Mouse (Mus musculus): ENCODE data around the gene Foxn3.

Foxn3 gene

GRCm38 (mm10) chr12:99234346-99234745 lies 329.0 kb downstream of the Foxn3 start:
- DNase-seq (ENCODE audit: inconsistent age in 2 of 2, low spot score in 1 of 2): peak in 1 of 2 experiments; percentile 66

GRCm38 (mm10) chr12:99233386-99233785 lies 330.0 kb downstream of the Foxn3 start:
- DNase-seq (ENCODE audit: inconsistent age in 2 of 2, low spot score in 1 of 2): no peak

GRCm38 (mm10) chr12:99232478-99232877 lies 330.9 kb downstream of the Foxn3 start:
- peak in 1 of 2 experiments; percentile 36 for DNase-seq (ENCODE audit: inconsistent age in 2 of 2, low spot score in 1 of 2)

GRCm38 (mm10) chr12:99231321-99231720 lies 332.1 kb downstream of the Foxn3 start:
- DNase-seq (ENCODE audit: inconsistent age in 2 of 2, low spot score in 1 of 2): no peak

GRCm38 (mm10) chr12:99230783-99231048 lies 332.7 kb downstream of the Foxn3 start:
- DNase-seq (ENCODE audit: inconsistent age in 2 of 2, low spot score in 1 of 2): no peak

GRCm38 (mm10) chr12:99229973-99230782 lies 333.2 kb downstream of the Foxn3 start:
- DNase-seq (ENCODE audit: inconsistent age in 2 of 2, low spot score in 1 of 2): no peak

GRCm38 (mm10) chr12:99227313-99227952 lies 335.9 kb downstream of the Foxn3 start:
- DNase-seq (ENCODE audit: inconsistent age in 2 of 2, low spot score in 1 of 2): no peak

- DNase-seq (ENCODE audit: inconsistent age in 2 of 2, low spot score in 1 of 2): peak in 1 of 2 experiments; percentile 37
Observed at GRCm38 (mm10) chr12:99224863-99225603, 338.3 kb downstream of the Foxn3 start.

- DNase-seq (ENCODE audit: inconsistent age in 2 of 2, low spot score in 1 of 2): no peak
Observed at GRCm38 (mm10) chr12:99221087-99221846, 342.1 kb downstream of the Foxn3 start.

GRCm38 (mm10) chr12:99220333-99220732 lies 343.0 kb downstream of the Foxn3 start:
- DNase-seq (ENCODE audit: inconsistent age in 2 of 2, low spot score in 1 of 2): peak; percentile 45 to 52

- no peak for DNase-seq (ENCODE audit: inconsistent age in 2 of 2, low spot score in 1 of 2)
Observed at GRCm38 (mm10) chr12:99219812-99220211, 343.6 kb downstream of the Foxn3 start.

- no peak for DNase-seq (ENCODE audit: inconsistent age in 2 of 2, low spot score in 1 of 2)
Observed at GRCm38 (mm10) chr12:99217145-99217698, 346.2 kb downstream of the Foxn3 start.

GRCm38 (mm10) chr12:99216341-99216761 lies 347.0 kb downstream of the Foxn3 start:
- DNase-seq (ENCODE audit: inconsistent age in 2 of 2, low spot score in 1 of 2): no peak

GRCm38 (mm10) chr12:99215521-99216255 lies 347.7 kb downstream of the Foxn3 start:
- DNase-seq (ENCODE audit: inconsistent age in 2 of 2, low spot score in 1 of 2): peak in 1 of 2 experiments; percentile 61

- DNase-seq (ENCODE audit: inconsistent age in 2 of 2, low spot score in 1 of 2): no peak
Observed at GRCm38 (mm10) chr12:99214098-99214497, 349.3 kb downstream of the Foxn3 start.

- DNase-seq (ENCODE audit: inconsistent age in 2 of 2, low spot score in 1 of 2): no peak
Observed at GRCm38 (mm10) chr12:99213218-99213617, 350.2 kb downstream of the Foxn3 start.

GRCm38 (mm10) chr12:99209801-99210200 lies 353.6 kb downstream of the Foxn3 start:
- DNase-seq (ENCODE audit: inconsistent age in 2 of 2, low spot score in 1 of 2): peak in 1 of 2 experiments; percentile 42

GRCm38 (mm10) chr12:99208251-99208650 lies 355.1 kb downstream of the Foxn3 start:
- peak in 1 of 2 experiments; percentile 68 for DNase-seq (ENCODE audit: inconsistent age in 2 of 2, low spot score in 1 of 2)

- DNase-seq (ENCODE audit: inconsistent age in 2 of 2, low spot score in 1 of 2): no peak
Observed at GRCm38 (mm10) chr12:99207014-99207612, 356.3 kb downstream of the Foxn3 start.

- no peak for DNase-seq (ENCODE audit: inconsistent age in 2 of 2, low spot score in 1 of 2)
Observed at GRCm38 (mm10) chr12:99205734-99206133, 357.6 kb downstream of the Foxn3 start.

Data from adrenal gland, adult (tissue).